Mouse (Mus musculus) forelimb bud, embryonic 11.5 days (tissue): ENCODE measurements around the gene Aamp.
"Not testable (repeated sequence)": the region's sequence is repeated elsewhere in the genome, so short reads cannot be mapped to it uniquely, and the experiment has no call there.

Source experiments
- DNase-seq: peaks from one replicate; pipeline ENCODE4 v3.0.0-alpha.2; 2012; ENCODE audit warnings: low read depth, low spot score

Gene Aamp

GRCm38 (mm10) chr1:74300347-74301110 lies 16.0 kb upstream of the Aamp start:
- DNase-seq: no peak

GRCm38 (mm10) chr1:74298996-74299395 lies 14.5 kb upstream of the Aamp start:
- DNase-seq: no peak

- DNase-seq: no peak
Observed at GRCm38 (mm10) chr1:74298157-74298750, 13.7 kb upstream of the Aamp start.

GRCm38 (mm10) chr1:74297269-74297668 lies 12.7 kb upstream of the Aamp start:
- DNase-seq: no peak

- no peak for DNase-seq
Observed at GRCm38 (mm10) chr1:74296477-74296876, 11.9 kb upstream of the Aamp start.

- DNase-seq: no peak
Observed at GRCm38 (mm10) chr1:74295456-74296171, 11.1 kb upstream of the Aamp start.

GRCm38 (mm10) chr1:74294733-74295455 lies 10.4 kb upstream of the Aamp start:
- no peak for DNase-seq

GRCm38 (mm10) chr1:74294090-74294643 lies 9.6 kb upstream of the Aamp start:
- no peak for DNase-seq

- no peak for DNase-seq
Observed at GRCm38 (mm10) chr1:74293306-74293960, 8.9 kb upstream of the Aamp start.

GRCm38 (mm10) chr1:74292331-74293020 lies 7.9 kb upstream of the Aamp start:
- no peak for DNase-seq

- no peak for DNase-seq
Observed at GRCm38 (mm10) chr1:74290141-74290540, 5.6 kb upstream of the Aamp start.

GRCm38 (mm10) chr1:74289740-74290139 lies 5.2 kb upstream of the Aamp start:
- no peak for DNase-seq

GRCm38 (mm10) chr1:74289248-74289647 lies 4.7 kb upstream of the Aamp start:
- DNase-seq: no peak

GRCm38 (mm10) chr1:74288327-74288726 lies 3.8 kb upstream of the Aamp start:
- no peak for DNase-seq

- DNase-seq: not testable (repeated sequence)
Observed at GRCm38 (mm10) chr1:74286869-74287607, 2.5 kb upstream of the Aamp start.

- no peak for DNase-seq
Observed at GRCm38 (mm10) chr1:74285212-74286010, 873 bp upstream of the Aamp start.

GRCm38 (mm10) chr1:74283686-74284463 lies 663 bp downstream of the Aamp start:
- no peak for DNase-seq
